Mouse (Mus musculus) colon, adult 2 months (tissue): ENCODE results near the gene Pax4. TPM values are rescaled to one million over a fixed set of nuclear protein-coding genes. Genes with fewer than 3 reads are reported as not detected.

Source experiments
- polyA plus RNA-seq: library from polyadenylated mRNA; depleted of rRNA; stranded (reverse); fragments of >200 nt; gene quantifications from 2 replicates; pipeline ENCODE4 v1.2.3, GENCODE M21; 2012; rRNA removed

Pax4 gene
- 0.64 and 0.72 TPM in 2 replicates for polyA plus RNA-seq

DNA sequence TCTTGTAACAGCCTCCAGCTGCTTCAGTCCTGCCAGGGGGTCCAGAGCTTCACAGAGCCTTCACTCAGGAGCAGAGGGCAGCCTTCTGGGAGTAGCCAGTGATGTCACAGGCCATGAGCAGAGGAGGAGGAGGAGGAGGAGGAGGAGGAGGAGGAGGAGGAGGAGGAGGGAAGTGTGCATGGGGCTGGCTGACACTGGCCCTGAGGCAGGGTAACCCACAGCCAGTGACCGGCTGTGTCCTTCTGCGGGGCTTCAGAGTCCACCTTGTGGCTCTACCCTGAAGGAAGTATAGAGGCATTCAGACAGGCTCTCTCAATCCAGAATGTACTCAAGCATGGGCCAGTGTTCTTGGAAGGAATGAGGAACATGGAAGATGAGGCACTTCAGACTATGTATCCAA, at the start of gene Pax4:
Gene Pax4 (minus strand): TSS at position 101 of the 400 bp plus-strand sequence.

DNA sequence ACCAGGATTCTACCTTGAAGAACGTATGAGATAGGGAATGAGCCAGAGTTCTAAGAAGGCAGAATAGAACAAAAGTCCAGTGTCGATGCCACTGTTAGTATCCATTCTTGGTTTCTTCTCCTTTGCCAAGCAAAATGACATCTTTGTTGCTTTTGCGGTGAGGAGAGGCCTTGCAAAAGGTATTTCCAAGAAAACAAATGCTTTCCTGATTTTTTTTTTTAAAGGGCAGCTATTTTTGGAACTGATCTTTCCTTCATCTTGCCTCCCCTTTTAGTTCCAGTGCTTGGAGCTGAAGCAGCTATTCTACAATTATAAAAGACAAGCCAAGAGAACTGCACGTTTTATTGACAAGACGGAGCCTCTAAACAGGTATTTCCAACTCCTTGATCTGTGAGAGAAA, 25.7 kb upstream of the Pax4 start, which contains the start of gene Snd1:
Gene Snd1 (plus strand): TSS at position 301 of the 400 bp plus-strand sequence.

DNA sequence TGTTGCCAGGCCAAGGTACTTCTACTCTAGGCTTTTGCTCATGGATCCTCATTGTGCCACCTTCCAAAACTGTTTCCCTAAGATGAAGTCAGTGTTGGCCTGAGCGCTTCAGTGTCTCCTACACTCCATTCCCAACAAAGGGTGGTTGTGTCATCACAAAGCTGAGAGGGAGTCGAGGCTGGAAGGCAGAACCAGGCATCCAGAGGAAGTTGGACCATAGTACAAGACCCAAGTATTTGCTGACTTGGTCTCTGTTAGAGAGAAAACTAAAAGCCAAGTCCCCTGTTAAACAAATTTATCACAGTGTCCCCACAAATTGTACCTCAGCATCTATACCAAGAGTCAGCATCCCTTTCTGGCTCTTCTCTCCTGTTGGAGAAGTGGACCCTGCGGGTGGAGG, 20.9 kb downstream of the Pax4 start, which contains the start of gene Gcc1:
Gene Gcc1 (minus strand): TSS at position 101 of the 400 bp plus-strand sequence.

DNA sequence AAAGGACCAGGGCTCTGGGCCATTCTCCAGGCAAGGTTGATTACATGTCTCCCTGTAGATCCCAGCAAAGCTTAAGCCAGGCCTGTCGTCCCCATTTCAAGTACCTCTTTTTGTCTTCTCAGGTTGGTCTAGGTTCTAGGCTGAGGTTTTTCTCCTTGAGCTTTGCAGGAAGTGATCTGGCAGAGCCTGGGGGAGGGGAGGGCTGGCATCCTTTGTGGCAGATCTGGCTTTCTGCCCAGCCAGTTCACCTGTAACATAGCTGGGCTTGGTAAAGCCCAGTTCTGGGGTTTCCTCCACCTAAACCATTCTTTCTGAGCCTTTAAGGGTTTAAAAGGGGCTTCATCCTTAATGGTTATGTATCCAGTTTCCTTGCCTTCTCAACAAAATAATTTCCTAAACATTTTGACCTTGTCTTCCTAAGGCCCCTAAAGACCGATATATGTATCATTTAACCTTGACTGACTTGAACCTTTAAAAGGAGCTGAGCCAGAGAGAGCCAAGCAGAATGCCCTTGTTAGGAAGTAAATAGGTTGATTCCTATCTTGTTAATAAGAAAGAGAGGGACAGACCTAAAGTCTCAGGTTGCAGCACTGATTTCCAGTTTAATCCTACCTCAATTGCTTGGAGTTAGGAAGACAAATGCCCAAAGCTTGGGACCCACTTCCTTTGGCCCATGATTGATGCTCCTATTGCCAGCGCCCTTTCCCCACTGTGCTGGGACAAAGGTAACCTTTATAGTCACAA, 21.9 kb downstream of the Pax4 start, which contains the start of gene Fscn3:
Gene Fscn3 (plus strand): TSS at position 694 of the 744 bp plus-strand sequence.

DNA sequence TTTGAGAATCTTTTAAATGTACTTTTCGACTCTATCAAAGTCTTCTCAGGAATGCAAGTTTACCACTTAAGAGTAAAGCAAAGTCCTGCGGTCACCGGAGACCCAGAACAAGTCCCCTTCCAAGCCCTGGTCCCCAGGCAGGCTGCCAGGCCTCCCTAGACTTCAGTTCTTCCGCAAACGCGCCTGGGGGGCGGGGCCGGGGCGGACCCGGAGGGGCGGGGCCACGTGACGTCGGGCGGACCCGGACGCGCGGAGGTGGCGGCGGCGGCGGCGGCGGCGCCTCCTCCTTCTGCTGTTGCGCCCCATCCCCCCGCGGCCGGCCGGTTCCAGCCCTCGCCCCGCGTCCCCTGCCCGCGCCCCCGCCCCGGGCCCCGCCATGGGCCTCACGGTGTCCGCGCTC, 25.8 kb downstream of the Pax4 start, which contains the start of gene Arf5:
Gene Arf5 (plus strand): TSS at position 248 of the 400 bp plus-strand sequence.

DNA sequence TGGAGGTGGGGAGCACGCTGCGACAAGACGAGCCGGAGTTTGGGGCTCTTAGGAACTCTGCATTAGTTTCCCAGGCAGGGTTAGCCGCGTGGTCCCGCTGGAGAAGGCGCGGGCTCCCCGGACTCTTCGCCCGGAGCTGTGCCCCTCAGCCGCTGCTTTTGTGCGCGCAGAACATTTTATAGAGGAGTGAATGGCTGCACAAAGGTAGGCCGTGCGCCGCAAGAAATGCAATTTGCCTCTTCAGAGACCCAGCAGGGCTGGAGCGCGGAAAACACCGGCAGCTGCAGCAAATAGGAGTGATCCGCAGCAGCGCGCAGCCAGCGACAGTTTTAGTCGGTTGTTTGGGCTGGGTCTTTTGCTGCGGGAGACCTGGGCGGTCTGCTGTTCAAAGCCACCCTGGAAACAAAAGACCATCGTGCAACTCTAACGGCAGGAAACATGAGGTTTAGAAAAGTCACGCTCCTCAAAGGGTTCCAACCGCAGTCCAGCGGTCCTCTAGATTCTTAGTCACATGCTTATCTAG, 51.4 kb downstream of the Pax4 start, which contains the start of gene Zfp800:
Gene Zfp800 (minus strand): TSS at position 325 of the 523 bp plus-strand sequence.

Other genes with a start within 250 kb of the Pax4 start
- 4.8 and 5.5 TPM in 2 replicates for gene Zfp800, start 51.3 kb downstream of the Pax4 start, polyA plus RNA-seq
- 648 and 749 TPM in 2 replicates for gene Arf5, start 25.8 kb downstream of the Pax4 start, polyA plus RNA-seq
- not detected in 2 replicates for gene Fscn3, start 21.6 kb downstream of the Pax4 start, polyA plus RNA-seq
- gene Gcc1, start 21.0 kb downstream of the Pax4 start, polyA plus RNA-seq, result 9.7 and 11.8 TPM in 2 replicates
- 67.0 and 81.6 TPM in 2 replicates for gene Snd1, start 25.8 kb upstream of the Pax4 start, polyA plus RNA-seq